Mouse (Mus musculus): ENCODE measurements at regions not wholly inside any gene's neighbourhood (a gene's known extent, or its start where the extent isn't known, plus 50 kb on each side); places are given as distances from the start of the nearest gene placed in this dataset.
A peak's percentile ranks its signal among the peaks of the same experiment; 100 is the strongest.

- no peak for DNase-seq
Observed at GRCm38 (mm10) chr12:17113465-17114177, 63.1 kb downstream of the Kcnf1 start.

DNA sequence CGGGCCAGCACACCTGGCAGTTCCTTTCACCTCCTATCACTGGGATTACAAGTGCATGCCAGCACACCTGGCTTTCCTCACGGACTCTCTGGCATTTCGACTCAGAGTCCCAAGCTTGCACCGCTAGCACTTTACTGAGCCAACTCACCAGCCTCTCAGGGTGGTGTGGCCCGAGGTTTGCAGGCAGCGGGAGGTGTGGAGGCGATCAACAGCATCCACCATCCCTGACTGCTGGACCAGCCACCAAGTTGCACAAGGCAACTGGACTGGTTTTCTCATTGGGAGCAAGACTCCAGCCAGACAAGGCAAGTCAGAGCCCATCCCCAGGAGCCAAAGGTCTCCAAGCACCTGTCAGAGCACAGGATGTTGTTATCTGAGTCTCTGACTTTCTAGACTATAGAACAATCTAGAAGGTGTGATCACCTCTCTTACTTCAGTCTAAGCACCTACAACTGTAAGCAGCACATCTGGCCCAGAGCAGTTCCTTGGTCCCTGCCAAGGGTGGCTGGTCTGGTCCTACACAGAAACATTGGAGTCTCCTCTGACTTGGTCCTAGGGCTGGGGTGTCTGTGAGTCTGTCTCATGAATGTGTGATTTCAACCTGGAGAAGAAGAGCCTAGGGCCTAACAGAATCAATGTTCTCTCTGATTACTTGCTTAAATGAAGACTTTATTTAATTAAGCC lies 63.8 kb downstream of the Kcnf1 start:
- DNase-seq = no peak

DNA sequence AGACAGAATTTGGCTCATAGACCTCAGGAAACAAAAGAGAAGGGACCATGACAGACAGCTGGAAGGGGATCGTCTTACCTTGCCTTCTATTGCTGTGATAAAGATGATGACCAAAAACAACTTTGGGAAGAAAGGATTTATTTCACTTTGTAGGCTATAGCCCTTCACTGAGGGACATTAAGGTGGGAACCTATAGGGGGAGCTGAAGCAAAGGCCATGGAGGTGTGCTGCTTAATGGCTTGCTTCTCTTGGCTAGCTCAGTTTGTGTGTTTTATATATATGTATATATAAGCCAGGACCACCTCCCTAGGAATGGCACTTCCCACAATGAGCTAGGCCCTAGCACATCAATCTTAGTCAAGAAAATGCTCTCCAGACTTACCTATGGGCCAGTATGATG lies 70.5 kb downstream of the Kcnf1 start:
- DNase-seq = no peak

DNA sequence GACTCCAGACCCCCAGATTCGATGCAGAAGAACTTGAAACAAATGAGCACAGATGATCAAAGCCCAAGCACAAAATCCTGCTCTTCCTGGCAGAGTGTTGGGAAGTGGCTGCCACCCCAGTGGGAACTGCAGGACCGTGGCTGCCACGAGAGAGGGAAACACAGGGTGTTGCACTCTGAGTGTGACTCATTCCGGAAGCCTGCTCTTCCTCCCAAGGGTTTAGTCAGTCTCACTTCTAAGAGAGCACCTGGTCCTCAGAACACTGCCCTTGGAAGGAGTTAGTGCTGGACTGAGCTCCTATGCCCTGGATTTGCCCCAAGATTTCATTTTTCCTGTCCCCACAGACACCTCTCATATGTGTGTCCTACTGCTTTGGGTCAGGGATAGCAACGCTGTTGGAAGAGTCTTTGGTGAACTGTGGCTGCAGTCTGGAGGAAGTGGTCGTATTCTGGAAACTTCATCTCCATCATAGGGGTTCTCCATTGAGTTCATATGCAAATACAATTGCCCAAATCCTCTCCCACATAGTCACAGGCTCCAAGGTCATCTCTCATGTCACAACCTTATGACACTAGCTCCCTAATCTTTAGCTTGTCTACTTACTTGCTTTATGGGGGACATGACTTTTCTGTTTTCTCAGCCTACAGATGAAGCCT lies 71.5 kb downstream of the Kcnf1 start:
- DNase-seq = no peak

GRCm38 (mm10) chr12:17101842-17102241 lies 74.8 kb downstream of the Kcnf1 start:
- DNase-seq = no peak

- no peak for DNase-seq
Observed at GRCm38 (mm10) chr12:17097800-17098271, 78.9 kb downstream of the Kcnf1 start.

DNA sequence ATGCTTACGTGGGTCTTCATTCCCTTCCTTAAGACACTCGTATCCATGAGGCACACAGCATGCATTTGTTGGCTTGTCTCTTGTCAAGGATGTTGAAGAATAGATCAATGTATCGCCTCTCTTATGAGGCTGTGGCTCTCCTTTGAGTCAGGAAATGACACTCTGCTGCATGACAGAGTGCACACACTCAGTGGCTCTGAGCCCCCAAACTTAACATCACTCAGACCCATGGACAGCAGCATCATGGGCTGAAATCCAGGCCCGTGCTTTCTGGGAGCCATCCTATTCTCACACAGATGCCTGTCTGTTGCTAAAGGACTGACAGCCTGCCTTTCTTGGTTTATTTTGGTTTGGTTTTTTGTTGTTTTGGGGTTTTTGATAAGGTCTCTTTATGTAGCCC lies 81.9 kb downstream of the Kcnf1 start:
- no peak for DNase-seq

DNA sequence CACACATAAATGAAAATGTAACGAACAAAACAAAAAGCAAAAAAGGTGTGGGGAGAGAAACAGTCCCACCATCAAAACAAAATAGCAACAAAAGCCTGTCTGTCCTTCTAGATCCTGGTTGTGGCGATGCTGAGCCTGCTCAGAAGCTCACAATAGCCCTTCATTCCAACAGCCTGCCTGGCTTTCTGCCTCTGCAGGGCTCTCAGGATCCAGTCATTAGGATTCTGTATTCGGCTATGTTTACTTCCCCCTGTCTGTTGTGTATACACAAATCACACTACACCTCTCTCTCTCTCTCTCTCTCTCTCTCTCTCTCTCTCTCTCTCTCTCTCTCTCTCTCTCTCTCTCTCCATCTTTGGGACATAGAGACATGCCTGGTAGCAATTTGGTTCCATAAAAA lies 82.2 kb upstream of the 2410004P03Rik start:
- DNase-seq = no peak

DNA sequence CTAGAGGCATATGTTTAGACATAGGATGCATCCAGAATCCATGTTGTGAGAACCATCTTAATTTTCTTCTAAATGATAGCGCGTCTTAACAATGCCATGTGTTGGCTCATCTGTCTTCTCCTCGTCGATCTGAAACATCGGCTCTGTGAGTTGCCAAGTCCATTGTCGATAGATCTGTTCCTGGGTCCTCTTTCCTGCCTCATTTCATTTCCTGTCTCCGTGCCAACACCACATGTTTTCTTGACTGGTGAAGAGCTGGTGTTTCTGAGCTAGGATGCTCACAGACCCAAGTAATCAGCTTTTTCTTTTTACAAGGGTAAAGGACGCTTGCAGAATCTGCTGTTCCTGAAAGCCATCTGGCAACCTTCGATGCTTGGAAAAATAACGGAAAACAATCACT lies 79.5 kb upstream of the 2410004P03Rik start:
- no peak for DNase-seq

DNA sequence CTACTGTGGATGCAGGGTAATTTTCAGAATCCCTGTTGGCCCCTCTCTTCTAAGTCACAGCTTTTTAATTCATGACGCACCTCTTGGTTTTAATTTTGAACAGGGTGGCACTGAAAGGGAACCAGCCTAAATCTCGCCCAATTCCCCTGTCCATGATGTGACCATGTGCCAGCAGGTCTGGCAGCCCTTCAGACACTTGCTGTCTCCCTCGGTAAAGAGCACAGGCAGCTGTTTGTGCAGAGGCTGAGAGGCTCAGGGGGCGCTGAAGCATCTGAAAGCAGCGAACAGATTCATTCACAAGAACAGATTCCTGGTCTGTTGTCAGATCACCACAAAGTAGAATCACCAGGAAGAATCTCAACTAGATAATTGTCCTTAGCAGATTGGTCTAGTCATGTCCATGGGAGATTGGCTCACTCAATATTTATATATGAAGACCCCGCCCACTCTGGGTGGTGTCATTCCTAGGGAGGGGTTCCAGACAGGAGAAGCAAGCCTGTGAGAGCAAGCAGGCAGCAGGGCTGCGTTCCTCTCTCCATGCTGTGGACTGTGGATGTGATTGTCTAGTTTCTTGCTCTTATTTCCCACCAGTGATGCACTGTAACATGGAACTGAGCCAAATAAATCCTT lies 78.3 kb upstream of the 2410004P03Rik start:
- peak; percentile 23 for DNase-seq

DNA sequence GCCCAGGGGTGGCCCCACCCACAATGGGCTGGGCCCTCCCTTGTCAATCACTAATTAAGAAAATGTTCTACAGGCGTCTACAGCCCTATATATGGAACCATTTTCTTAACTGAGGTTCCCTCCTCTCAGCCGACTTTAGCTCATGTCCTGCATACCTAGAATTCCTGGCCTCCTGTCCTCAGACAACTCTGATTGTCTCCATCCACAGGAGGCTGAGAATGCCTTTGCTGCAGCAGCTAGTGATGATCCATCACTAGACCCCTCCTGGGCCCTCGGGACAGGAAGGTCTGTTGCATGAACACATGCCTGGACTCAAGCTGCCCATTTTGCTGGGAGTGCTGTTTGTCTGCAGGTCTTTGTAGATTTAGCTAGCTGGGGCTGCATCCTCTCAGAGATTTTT lies 75.9 kb upstream of the 2410004P03Rik start:
- no peak for DNase-seq

- DNase-seq = no peak
Observed at GRCm38 (mm10) chr12:17085209-17085574, 73.7 kb upstream of the 2410004P03Rik start.

- no peak for DNase-seq
Observed at GRCm38 (mm10) chr12:17084499-17085208, 73.1 kb upstream of the 2410004P03Rik start.

DNA sequence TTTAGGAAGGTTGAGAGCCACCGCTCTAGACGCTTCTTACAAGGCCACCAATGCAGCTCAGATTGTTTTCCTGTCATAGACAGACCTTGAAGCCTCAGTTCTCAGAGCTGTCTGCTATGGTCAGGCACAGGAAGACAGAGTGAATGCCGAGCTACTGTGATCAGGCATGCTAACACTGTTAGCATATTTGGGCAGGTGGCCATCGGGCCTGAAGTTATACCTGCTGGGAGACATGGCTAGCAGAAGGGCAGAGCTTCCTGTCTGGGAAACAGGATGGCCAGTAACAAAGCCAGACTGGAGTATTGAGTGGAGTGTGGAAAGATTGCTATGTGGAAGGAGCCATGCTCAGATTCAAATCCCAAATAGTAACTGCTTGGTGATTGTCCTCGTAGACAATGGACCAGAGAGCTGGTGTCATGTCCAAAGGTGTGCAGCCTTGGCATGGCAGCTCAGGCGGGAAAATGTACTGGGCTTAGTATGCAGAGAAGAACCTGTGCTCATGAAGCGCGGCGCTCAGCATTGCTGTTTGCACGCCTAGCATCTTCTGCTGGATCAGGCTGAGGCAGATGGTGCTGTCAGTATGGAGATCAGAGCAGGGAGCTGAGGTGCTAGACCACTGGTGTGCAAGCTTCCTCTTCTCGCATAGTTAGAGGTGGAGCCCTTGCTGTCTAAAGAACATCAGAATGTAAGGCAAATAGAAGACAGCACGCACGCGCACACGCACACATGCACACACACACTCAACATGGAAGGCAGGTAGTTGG lies 60.3 kb upstream of the 2410004P03Rik start:
- DNase-seq = no peak

DNA sequence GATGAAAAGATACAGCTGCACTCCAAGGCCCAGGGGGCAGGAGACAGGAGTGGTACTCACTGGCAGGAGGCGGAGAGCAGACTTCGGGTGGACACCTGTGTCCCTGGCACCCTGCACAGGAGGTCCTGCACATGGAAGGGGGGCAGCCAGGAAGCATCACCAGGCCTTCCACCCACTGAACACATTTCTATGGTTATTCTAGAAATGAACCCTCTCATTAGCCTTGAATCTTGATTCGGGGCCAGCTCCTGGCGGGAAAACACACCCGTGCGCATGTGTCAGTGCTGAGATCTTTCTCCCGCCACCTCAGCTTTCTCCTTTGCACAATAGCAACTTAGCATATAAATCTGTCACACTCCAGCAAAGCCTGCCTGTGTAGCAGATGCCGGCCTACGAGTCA lies 58.3 kb upstream of the 2410004P03Rik start:
- DNase-seq = no peak

GRCm38 (mm10) chr12:17069161-17069560 lies 57.6 kb upstream of the 2410004P03Rik start:
- no peak for DNase-seq

GRCm38 (mm10) chr12:17063920-17064319 lies 52.4 kb upstream of the 2410004P03Rik start:
- DNase-seq = peak; percentile 66
